Mouse (Mus musculus) forebrain, embryonic 11.5 days (tissue): ENCODE results near the gene Ap2a2. TPM values are rescaled to one million over a fixed set of nuclear protein-coding genes. Genes with fewer than 3 reads are reported as not detected.

Source experiments
- ATAC-seq: fragments of 200-750 bp; cut with Nextera tagmentation; replicated peaks from 2 replicates; pipeline ENCODE4 v1.8.0; 2017; ENCODE audit warnings: moderate TSS enrichment; ENCODE audit not compliant: low FRiP score
- DNase-seq: peaks from one replicate; pipeline ENCODE4 v3.0.0-alpha.2; 2017; ENCODE audit warnings: low spot score
- H3K27ac ChIP-seq: fragments of 300-500 bp; sonication (generic); 2 replicates; pipeline ENCODE4 v1.5.1; 2014; ENCODE audit warnings: low read depth, low read length
- H3K27me3 ChIP-seq: fragments of 300-500 bp; sonication (generic); 2 replicates; pipeline ENCODE4 v1.6.1; 2014; ENCODE audit warnings: mild to moderate bottlenecking, low read length, mixed read lengths; ENCODE audit not compliant: control insufficient read depth, insufficient read depth
- H3K36me3 ChIP-seq: fragments of 300-500 bp; sonication (generic); 2 replicates; pipeline ENCODE4 v1.6.1; 2014; ENCODE audit warnings: mild to moderate bottlenecking, low read length, moderate library complexity, mixed read lengths; ENCODE audit not compliant: control insufficient read depth, insufficient read depth
- H3K4me1 ChIP-seq: fragments of 300-500 bp; sonication (generic); replicated peaks from 2 replicates; pipeline ENCODE4 v1.6.1; 2014; ENCODE audit warnings: low read length, mixed read lengths; ENCODE audit not compliant: control insufficient read depth, insufficient read depth
- H3K4me2 ChIP-seq: fragments of 300-500 bp; sonication (generic); 2 replicates; pipeline ENCODE4 v1.6.1; 2014; ENCODE audit warnings: low read depth, mild to moderate bottlenecking, low read length, moderate library complexity, mixed read lengths; ENCODE audit not compliant: severe bottlenecking
- H3K4me3 ChIP-seq: fragments of 300-500 bp; sonication (generic); 2 replicates; pipeline ENCODE4 v1.5.1; 2014; ENCODE audit warnings: low read depth, low read length
- H3K9ac ChIP-seq: fragments of 300-500 bp; sonication (generic); 2 replicates; pipeline ENCODE4 v1.6.1; 2014; ENCODE audit warnings: low read length
- H3K9me3 ChIP-seq: fragments of 300-500 bp; sonication (generic); 2 replicates; pipeline ENCODE4 v1.6.1; 2016; ENCODE audit warnings: low read length, mixed read lengths; ENCODE audit not compliant: control insufficient read depth
- WGBS: fragments of 180-500 bp; shearing (Covaris S2); extraction: QIAGEN DNeasy Blood & Tissue Kit; methylation state at CpG from one replicate; pipeline ENCODE4 v1.1.7; 2014; 5-methylcytosine and 5-hydroxymethylcytosine counted together
- polyA plus RNA-seq: library from polyadenylated mRNA; unstranded; fragments of >200 nt; fragmentation: Nextera tagmentation; extraction: Ambion mirVana; gene quantifications from 2 replicates; pipeline ENCODE4 v1.2.1, GENCODE M21; 2014

Ap2a2 gene
- polyA plus RNA-seq, 1 experiment from 2014 or later, result 106 TPM

- Histone ChIP-seq H3K4me3 (no peak overlapping the region), H3K27ac (no peak overlapping the region), H3K9me3 (no peaks in the 10 kb centered on the region), H3K27me3 (no peaks in the 10 kb centered on the region), H3K9ac (no peak overlapping the region), H3K4me1 (no peaks in the 10 kb centered on the region), H3K36me3 (no peaks in the 10 kb centered on the region), H3K4me2 (no peak overlapping the region)
- ATAC-seq, result no peak
- DNase-seq, result no peak
- WGBS, result 100% methylated on average over 1 of the region's 1 CpGs
Observed at GRCm38 (mm10) chr7:141642375-141642774, 80.4 kb downstream of the Ap2a2 start.

GRCm38 (mm10) chr7:141643160-141643559, 81.2 kb downstream of the Ap2a2 start:
- no peaks in the 10 kb centered on the region for H3K27me3 ChIP-seq
- DNase-seq (no peak), ATAC-seq (no peak)
- no peaks in the 10 kb centered on the region for H3K36me3 ChIP-seq
- no peak overlapping the region for H3K4me2 ChIP-seq
- H3K4me1 ChIP-seq, result no peaks in the 10 kb centered on the region
- H3K9ac ChIP-seq, result no peak overlapping the region
- no peaks in the 10 kb centered on the region for H3K9me3 ChIP-seq
- WGBS, result 48% methylated on average over 3 of the region's 3 CpGs
- no peak overlapping the region for H3K4me3 ChIP-seq
- H3K27ac ChIP-seq, result no peak overlapping the region

GRCm38 (mm10) chr7:141647083-141647482, 85.1 kb downstream of the Ap2a2 start:
- Histone ChIP-seq H3K9ac (no peak overlapping the region), H3K27ac (no peak overlapping the region), H3K4me2 (no peak overlapping the region), H3K36me3 (no peaks in the 10 kb centered on the region), H3K9me3 (no peaks in the 10 kb centered on the region), H3K27me3 (no peaks in the 10 kb centered on the region), H3K4me1 (no peaks in the 10 kb centered on the region), H3K4me3 (no peak overlapping the region)
- ATAC-seq (no peak), DNase-seq (no peak)
- WGBS, result 65% methylated on average over 2 of the region's 2 CpGs

GRCm38 (mm10) chr7:141647815-141648214, 85.8 kb downstream of the Ap2a2 start:
- H3K27ac ChIP-seq, result no peak overlapping the region
- ATAC-seq, result no peak
- H3K4me3 ChIP-seq, result no peak overlapping the region
- H3K4me2 ChIP-seq, result no peak overlapping the region
- no peak overlapping the region for H3K9ac ChIP-seq
- no peak for DNase-seq
- 82% methylated on average over 11 of the region's 11 CpGs for WGBS
- no peaks in the 10 kb centered on the region for H3K9me3 ChIP-seq
- H3K4me1 ChIP-seq, result no peaks in the 10 kb centered on the region
- H3K27me3 ChIP-seq, result no peaks in the 10 kb centered on the region
- H3K36me3 ChIP-seq, result no peaks in the 10 kb centered on the region

GRCm38 (mm10) chr7:141652191-141652590, 90.2 kb downstream of the Ap2a2 start:
- no peaks in the 10 kb centered on the region for H3K9me3 ChIP-seq
- no peak overlapping the region for H3K4me2 ChIP-seq
- no peaks in the 10 kb centered on the region for H3K4me1 ChIP-seq
- no peak overlapping the region for H3K4me3 ChIP-seq
- ATAC-seq (no peak), DNase-seq (no peak)
- H3K27me3 ChIP-seq, result no peaks in the 10 kb centered on the region
- WGBS, result 43% methylated on average over 7 of the region's 7 CpGs
- H3K9ac ChIP-seq, result no peak overlapping the region
- no peak overlapping the region for H3K27ac ChIP-seq
- no peaks in the 10 kb centered on the region for H3K36me3 ChIP-seq

GRCm38 (mm10) chr7:141660346-141660745, 98.4 kb downstream of the Ap2a2 start:
- DNase-seq, result no peak
- 85% methylated on average over 1 of the region's 1 CpGs for WGBS

GRCm38 (mm10) chr7:141661481-141661880, 99.5 kb downstream of the Ap2a2 start:
- WGBS, result 82% methylated on average over 3 of the region's 3 CpGs
- no peak overlapping the region for H3K4me3 ChIP-seq
- no peak overlapping the region for H3K27ac ChIP-seq
- H3K9me3 ChIP-seq, result no peaks in the 10 kb centered on the region
- H3K4me1 ChIP-seq, result no peaks in the 10 kb centered on the region
- H3K36me3 ChIP-seq, result no peaks in the 10 kb centered on the region
- DNase-seq (no peak), ATAC-seq (no peak)
- no peaks in the 10 kb centered on the region for H3K27me3 ChIP-seq
- no peak overlapping the region for H3K9ac ChIP-seq
- no peak overlapping the region for H3K4me2 ChIP-seq

More at GRCm38 (mm10) chr7:141660346-141660745, 98.4 kb downstream of the Ap2a2 start:
- ATAC-seq, result no peak
- no peak overlapping the region for H3K9ac ChIP-seq
- no peak overlapping the region for H3K4me2 ChIP-seq
- H3K4me1 ChIP-seq, result no peaks in the 10 kb centered on the region
- no peaks in the 10 kb centered on the region for H3K36me3 ChIP-seq
- H3K9me3 ChIP-seq, result no peaks in the 10 kb centered on the region
- H3K4me3 ChIP-seq, result no peak overlapping the region
- no peak overlapping the region for H3K27ac ChIP-seq
- H3K27me3 ChIP-seq, result no peaks in the 10 kb centered on the region

GRCm38 (mm10) chr7:141662223-141662622, 100.2 kb downstream of the Ap2a2 start:
- Histone ChIP-seq H3K36me3 (no peaks in the 10 kb centered on the region), H3K4me1 (no peaks in the 10 kb centered on the region)
- WGBS, result 63% methylated on average over 5 of the region's 5 CpGs

GRCm38 (mm10) chr7:141666190-141666589, 104.2 kb downstream of the Ap2a2 start:
- Histone ChIP-seq H3K9ac (no peak overlapping the region), H3K27me3 (no peaks in the 10 kb centered on the region), H3K27ac (no peak overlapping the region), H3K4me1 (no peaks in the 10 kb centered on the region), H3K4me2 (no peak overlapping the region), H3K36me3 (no peaks in the 10 kb centered on the region), H3K9me3 (no peaks in the 10 kb centered on the region), H3K4me3 (no peak overlapping the region)
- WGBS, result 17% methylated on average over 4 of the region's 4 CpGs
- DNase-seq, result no peak
- no peak for ATAC-seq

More at GRCm38 (mm10) chr7:141662223-141662622, 100.2 kb downstream of the Ap2a2 start:
- no peaks in the 10 kb centered on the region for H3K9me3 ChIP-seq
- H3K27ac ChIP-seq, result no peak overlapping the region
- no peak overlapping the region for H3K4me3 ChIP-seq
- no peaks in the 10 kb centered on the region for H3K27me3 ChIP-seq
- H3K9ac ChIP-seq, result no peak overlapping the region
- no peak overlapping the region for H3K4me2 ChIP-seq
- ATAC-seq (no peak), DNase-seq (no peak)
